Mouse (Mus musculus) forebrain, embryonic 15.5 days (tissue): Measurements from ENCODE around the gene Pnrc1. TPM values are rescaled to one million over a fixed set of nuclear protein-coding genes. Genes with fewer than 3 reads are reported as not detected.
"Not testable (repeated sequence)": the region's sequence is repeated elsewhere in the genome, so short reads cannot be mapped to it uniquely, and the experiment has no call there.

Source experiments
- ATAC-seq: fragments of 200-750 bp; cut with Nextera tagmentation; replicated peaks from 2 replicates; pipeline ENCODE4 v1.8.0; 2017; ENCODE audit warnings: mild to moderate bottlenecking, moderate TSS enrichment, moderate library complexity
- H3K27ac ChIP-seq: fragments of 300-500 bp; sonication (generic); replicated peaks from 2 replicates; pipeline ENCODE4 v1.5.1; 2015; ENCODE audit warnings: mild to moderate bottlenecking, inconsistent platforms
- H3K27me3 ChIP-seq: fragments of 300-500 bp; sonication (generic); 2 replicates; pipeline ENCODE4 v1.6.1; 2015; ENCODE audit warnings: inconsistent platforms
- H3K36me3 ChIP-seq: fragments of 300-500 bp; sonication (generic); 2 replicates; pipeline ENCODE4 v1.6.1; 2015; ENCODE audit warnings: mild to moderate bottlenecking, inconsistent platforms
- H3K4me1 ChIP-seq: fragments of 300-500 bp; sonication (generic); 2 replicates; pipeline ENCODE4 v1.6.1; 2015; ENCODE audit warnings: inconsistent platforms
- H3K4me2 ChIP-seq: fragments of 300-500 bp; sonication (generic); replicated peaks from 2 replicates; pipeline ENCODE4 v1.6.1; 2015; ENCODE audit warnings: mild to moderate bottlenecking, inconsistent platforms
- H3K4me3 ChIP-seq: fragments of 300-500 bp; sonication (generic); 2 replicates; pipeline ENCODE4 v1.5.1; 2015; ENCODE audit warnings: mild to moderate bottlenecking, inconsistent platforms
- H3K9ac ChIP-seq: fragments of 300-500 bp; sonication (generic); replicated peaks from 2 replicates; pipeline ENCODE4 v1.6.1; 2015; ENCODE audit warnings: mild to moderate bottlenecking, inconsistent platforms
- H3K9me3 ChIP-seq: fragments of 300-500 bp; sonication (generic); 2 replicates; pipeline ENCODE4 v1.6.1; 2016; ENCODE audit warnings: inconsistent platforms
- WGBS: fragments of 180-500 bp; shearing (Covaris S2); methylation state at CpG from one replicate; pipeline ENCODE4 v1.1.7; 2015; ENCODE audit warnings: mixed read lengths; 5-methylcytosine and 5-hydroxymethylcytosine counted together
- polyA plus RNA-seq: library from polyadenylated mRNA; unstranded; fragments of >200 nt; fragmentation: Nextera tagmentation; extraction: Ambion mirVana; gene quantifications from 2 replicates; pipeline ENCODE4 v1.2.1, GENCODE M21; 2015

Gene Pnrc1
- 95.2 and 97.1 TPM in 2 replicates for polyA plus RNA-seq

DNA sequence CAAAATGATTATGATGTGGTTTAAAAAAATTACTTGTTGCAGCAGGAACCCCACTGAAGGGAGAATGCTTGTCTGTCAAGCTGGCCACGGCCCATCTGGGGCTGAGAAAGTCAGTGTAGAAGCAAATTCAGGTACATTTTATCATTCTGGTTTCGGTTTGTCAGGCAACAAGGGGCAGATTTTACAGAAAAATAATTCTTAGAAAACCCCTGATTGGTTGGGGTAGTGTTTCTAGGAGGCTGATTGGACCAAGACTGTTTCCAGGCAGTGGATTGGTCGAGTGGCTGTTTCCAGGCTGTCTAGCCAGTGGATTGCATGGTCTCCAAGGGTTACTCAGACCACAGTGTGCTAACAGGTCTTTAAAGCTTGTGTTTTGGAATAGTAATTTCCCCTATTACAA, at the start of gene Pnrc1:
TSS of gene Pnrc1 (minus strand) at position 162 of the 400 bp plus-strand sequence.
- Histone ChIP-seq H3K4me2 (no peak within 1 kb of the TSS), H3K4me3 (no peak within 1 kb of the TSS), H3K36me3 (no peaks in the 10 kb centered on the region), H3K9me3 (no peaks in the 10 kb centered on the region), H3K4me1 (no peaks in the 10 kb centered on the region), H3K27me3 (no peaks in the 10 kb centered on the region), H3K27ac (no peak within 1 kb of the TSS), H3K9ac (no peak within 1 kb of the TSS)
- WGBS, result 70% methylated on average over 3 of the region's 3 CpGs
- ATAC-seq, result no peak

- Histone ChIP-seq H3K4me3 (no peak overlapping the region), H3K9me3 (no peaks in the 10 kb centered on the region), H3K27me3 (no peaks in the 10 kb centered on the region), H3K9ac (no peak overlapping the region), H3K36me3 (peaks cover 52% of the 10 kb centered on the region), H3K4me1 (no peaks in the 10 kb centered on the region), H3K27ac (no peak overlapping the region), H3K4me2 (no peak overlapping the region)
- no peak for ATAC-seq
- 94% methylated on average over 1 of the region's 1 CpGs for WGBS
These were observed 48.0 kb upstream of the Pnrc1 start for GRCm38 (mm10) chr4:33337999-33338398.

- Histone ChIP-seq H3K9me3 (no peaks in the 10 kb centered on the region), H3K9ac (no peak overlapping the region), H3K4me3 (no peak overlapping the region), H3K27me3 (no peaks in the 10 kb centered on the region), H3K4me2 (no peak overlapping the region), H3K27ac (no peak overlapping the region), H3K36me3 (peaks cover 58% of the 10 kb centered on the region), H3K4me1 (no peaks in the 10 kb centered on the region)
- WGBS, result 93% methylated on average over 1 of the region's 1 CpGs
- no peak for ATAC-seq
These were observed 43.0 kb upstream of the Pnrc1 start for GRCm38 (mm10) chr4:33332956-33333455.

- no peak overlapping the region for H3K27ac ChIP-seq
- H3K4me1 ChIP-seq, result no peaks in the 10 kb centered on the region
- no peak overlapping the region for H3K4me3 ChIP-seq
- H3K27me3 ChIP-seq, result no peaks in the 10 kb centered on the region
- H3K9ac ChIP-seq, result no peak overlapping the region
- WGBS, result 93% methylated on average over 4 of the region's 4 CpGs
- peaks cover 63% of the 10 kb centered on the region for H3K36me3 ChIP-seq
- no peak overlapping the region for H3K4me2 ChIP-seq
- H3K9me3 ChIP-seq, result no peaks in the 10 kb centered on the region
- no peak for ATAC-seq
These were observed 41.2 kb upstream of the Pnrc1 start for GRCm38 (mm10) chr4:33331147-33331546.

DNA sequence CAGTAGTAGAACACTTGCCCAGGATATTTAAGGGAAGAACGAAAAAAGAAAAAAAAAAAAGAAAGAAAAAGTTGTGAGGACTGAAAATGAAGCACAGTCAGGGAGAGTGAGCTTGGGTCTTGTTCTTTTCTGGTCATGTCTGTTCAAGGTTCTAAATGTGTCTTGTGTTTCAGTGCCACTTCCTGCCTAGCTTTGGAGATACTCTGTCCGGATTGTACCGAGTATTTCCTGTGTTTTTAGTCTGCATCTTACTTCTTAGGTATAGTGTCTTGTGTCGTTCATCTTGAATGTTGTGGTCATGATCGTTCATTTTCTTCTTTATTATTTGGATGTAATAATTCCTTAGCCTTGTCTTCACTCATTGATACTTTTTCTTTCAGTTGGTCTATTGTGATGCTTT, 25.9 kb upstream of the Pnrc1 start:
- H3K36me3 ChIP-seq, result peaks cover 2% of the 10 kb centered on the region; the same call in 1 of the 2 replicates
- H3K4me3 ChIP-seq, result no peak overlapping the region
- no peak overlapping the region for H3K27ac ChIP-seq
- H3K9me3 ChIP-seq, result no peaks in the 10 kb centered on the region
- H3K4me1 ChIP-seq, result peaks cover 12% of the 10 kb centered on the region
- ATAC-seq, result no peak
- H3K9ac ChIP-seq, result no peak overlapping the region
- no peak overlapping the region for H3K4me2 ChIP-seq
- 89% methylated on average over 5 of the region's 5 CpGs for WGBS
- no peaks in the 10 kb centered on the region for H3K27me3 ChIP-seq

- not testable (repeated sequence) for H3K36me3 ChIP-seq, ATAC-seq, H3K9ac ChIP-seq, H3K4me2 ChIP-seq, H3K27me3 ChIP-seq, H3K4me3 ChIP-seq, H3K9me3 ChIP-seq, H3K27ac ChIP-seq
- H3K4me1 ChIP-seq, result peaks cover 15% of the 10 kb centered on the region
- whole genome bisulfite sequencing, result 98% methylated on average over 7 of the region's 8 CpGs
These were observed 24.2 kb upstream of the Pnrc1 start for GRCm38 (mm10) chr4:33314150-33314549.

GRCm38 (mm10) chr4:33310840-33311437, 21.0 kb upstream of the Pnrc1 start:
- Histone ChIP-seq H3K9ac (peak overlapping the region; percentile 60), H3K36me3 (no peaks in the 10 kb centered on the region), H3K4me2 (peak overlapping the region; percentile 62), H3K4me1 (peaks cover 15% of the 10 kb centered on the region), H3K9me3 (no peaks in the 10 kb centered on the region), H3K27ac (peak overlapping the region; percentile 34; the same call in 1 of the 2 replicates), H3K27me3 (no peaks in the 10 kb centered on the region), H3K4me3 (peak overlapping the region; percentile 63)
- ATAC-seq, result no peak
- 21% methylated on average over 12 of the region's 12 CpGs for WGBS

DNA sequence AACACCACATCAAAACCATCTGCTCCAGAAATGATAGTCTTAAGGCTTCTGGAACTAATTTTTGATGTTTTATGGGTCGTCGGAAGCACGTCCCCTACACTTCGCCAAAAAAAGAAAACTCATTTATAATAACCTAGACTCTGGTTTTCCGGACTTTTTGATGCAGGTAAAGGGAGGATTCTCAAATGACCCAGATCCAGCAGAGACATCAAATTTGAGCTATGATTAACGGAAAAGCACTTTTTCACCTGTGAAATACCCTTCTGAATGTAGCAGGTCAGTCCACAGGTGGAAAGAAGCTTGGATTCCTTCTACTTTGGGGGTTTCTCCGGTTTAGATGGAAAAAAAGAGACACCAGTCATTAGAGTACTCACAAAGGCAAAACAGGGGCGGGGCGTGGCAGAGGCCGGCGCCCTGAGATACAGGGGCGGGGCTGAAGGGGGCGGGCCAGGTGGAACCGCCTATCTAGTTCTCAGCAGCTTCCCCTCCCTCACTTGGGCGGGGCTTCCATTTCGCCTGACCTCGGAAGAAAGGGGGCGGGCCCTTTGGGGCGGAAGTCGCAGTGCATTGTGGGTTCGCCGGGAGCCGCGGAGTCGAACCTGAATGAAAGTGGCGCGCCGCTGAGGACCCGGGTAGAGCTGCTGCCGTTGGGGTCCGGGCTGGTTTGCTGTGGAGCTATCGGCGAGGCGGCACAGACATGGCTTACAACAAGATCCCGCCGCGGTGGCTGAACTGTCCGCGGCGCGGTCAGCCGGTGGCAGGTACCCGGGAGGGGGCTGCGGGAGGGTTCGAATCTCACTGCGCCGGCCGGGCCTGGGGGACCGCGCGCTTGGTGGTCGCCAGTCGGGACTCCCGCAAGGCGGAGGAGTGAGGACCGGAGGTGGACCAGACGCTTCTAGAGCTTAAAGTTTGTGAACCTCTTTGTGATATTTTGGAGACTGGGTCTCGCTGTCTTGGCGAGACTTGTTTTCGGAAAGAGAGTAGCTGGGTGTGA, 20.1 kb upstream of the Pnrc1 start, which contains the start of gene Rngtt:
TSS of gene Rngtt (plus strand) at position 548 of the 994 bp plus-strand sequence.
- H3K9ac ChIP-seq, result peak within 1 kb of the TSS; percentile 60
- H3K4me2 ChIP-seq, result peak within 1 kb of the TSS; percentile 62

GRCm38 (mm10) chr4:33307146-33307545, 17.2 kb upstream of the Pnrc1 start:
- H3K9ac ChIP-seq, result no peak overlapping the region
- no peak overlapping the region for H3K4me3 ChIP-seq
- no peak overlapping the region for H3K27ac ChIP-seq
- 77% methylated on average over 4 of the region's 4 CpGs for WGBS
- no peaks in the 10 kb centered on the region for H3K9me3 ChIP-seq
- no peaks in the 10 kb centered on the region for H3K36me3 ChIP-seq
- peaks cover 15% of the 10 kb centered on the region for H3K4me1 ChIP-seq
- ATAC-seq, result no peak
- H3K4me2 ChIP-seq, result no peak overlapping the region
- H3K27me3 ChIP-seq, result no peaks in the 10 kb centered on the region

More for the DNA sequence above, 20.1 kb upstream of the Pnrc1 start, which contains the start of gene Rngtt:
- Histone ChIP-seq H3K9me3 (no peaks in the 10 kb centered on the region), H3K4me1 (peaks cover 15% of the 10 kb centered on the region), H3K27me3 (no peaks in the 10 kb centered on the region), H3K27ac (peak within 1 kb of the TSS; percentile 55), H3K36me3 (no peaks in the 10 kb centered on the region), H3K4me3 (peak within 1 kb of the TSS; percentile 63)
- WGBS, result 4% methylated on average over 60 of the region's 60 CpGs
- peak; percentile 93 for ATAC-seq

DNA sequence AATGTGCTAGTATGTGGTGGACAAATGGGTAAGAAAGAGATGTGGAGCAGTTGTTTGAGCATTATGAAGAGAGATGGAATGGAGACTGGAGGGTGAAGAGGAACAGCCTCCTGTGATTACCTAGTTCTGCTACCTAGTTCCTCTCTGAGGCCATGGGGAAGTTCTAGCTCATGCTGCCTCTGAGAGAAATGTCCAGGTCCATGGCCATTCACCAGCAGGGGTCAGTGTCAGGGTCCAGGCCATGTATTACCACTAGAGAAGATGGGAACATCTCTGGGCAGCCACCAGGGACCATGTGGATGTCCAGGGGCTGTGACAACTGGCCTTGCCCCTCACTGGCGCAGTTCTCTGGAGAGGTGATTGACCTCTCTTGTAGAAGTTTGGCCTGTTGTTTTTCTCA, 13.1 kb upstream of the Pnrc1 start:
- no peak for ATAC-seq
- no peaks in the 10 kb centered on the region for H3K27me3 ChIP-seq
- H3K27ac ChIP-seq, result no peak overlapping the region
- H3K36me3 ChIP-seq, result no peaks in the 10 kb centered on the region
- no peak overlapping the region for H3K4me3 ChIP-seq
- H3K4me1 ChIP-seq, result no peaks in the 10 kb centered on the region
- no peaks in the 10 kb centered on the region for H3K9me3 ChIP-seq
- H3K9ac ChIP-seq, result no peak overlapping the region
- 94% methylated on average over 1 of the region's 1 CpGs for WGBS
- no peak overlapping the region for H3K4me2 ChIP-seq

- H3K9me3 ChIP-seq, H3K9ac ChIP-seq, H3K27ac ChIP-seq, H3K4me1 ChIP-seq, H3K36me3 ChIP-seq, H3K4me3 ChIP-seq, ATAC-seq, H3K27me3 ChIP-seq, H3K4me2 ChIP-seq: not testable (repeated sequence)
- WGBS, result 43% methylated on average over 6 of the region's 6 CpGs
These were observed 11.1 kb upstream of the Pnrc1 start for GRCm38 (mm10) chr4:33300891-33301665.
